Mouse (Mus musculus) fibroblast of lung, adult 2 months (primary cell): ENCODE data around the gene Fam184a.
"Not testable (repeated sequence)": the region's sequence is repeated elsewhere in the genome, so short reads cannot be mapped to it uniquely, and the experiment has no call there.

Source experiments
- DNase-seq: peaks from one replicate; pipeline ENCODE4 v3.0.0-alpha.2; 2011; ENCODE audit warnings: low read depth

Fam184a gene

GRCm38 (mm10) chr10:53688952-53689584 lies 61.9 kb downstream of the Fam184a start:
- DNase-seq: no peak

- no peak for DNase-seq
Measured at GRCm38 (mm10) chr10:53688533-53688932, 62.4 kb downstream of the Fam184a start.

GRCm38 (mm10) chr10:53687888-53688287 lies 63.0 kb downstream of the Fam184a start:
- no peak for DNase-seq

GRCm38 (mm10) chr10:53685806-53686205 lies 65.1 kb downstream of the Fam184a start:
- no peak for DNase-seq

- DNase-seq: no peak
Measured at GRCm38 (mm10) chr10:53683226-53683625, 67.7 kb downstream of the Fam184a start.

GRCm38 (mm10) chr10:53679690-53680557 lies 71.0 kb downstream of the Fam184a start:
- no peak for DNase-seq

- DNase-seq: no peak
Measured at GRCm38 (mm10) chr10:53661788-53662187, 89.1 kb downstream of the Fam184a start.

GRCm38 (mm10) chr10:53654239-53654638 lies 96.7 kb downstream of the Fam184a start:
- not testable (repeated sequence) for DNase-seq

GRCm38 (mm10) chr10:53650683-53651082 lies 100.2 kb downstream of the Fam184a start:
- no peak for DNase-seq

- peak; percentile 21 for DNase-seq
Measured at GRCm38 (mm10) chr10:53641507-53641906, 109.4 kb downstream of the Fam184a start.

- DNase-seq: no peak
Measured at GRCm38 (mm10) chr10:53635246-53635971, 115.5 kb downstream of the Fam184a start.

GRCm38 (mm10) chr10:53634160-53634559 lies 116.8 kb downstream of the Fam184a start:
- DNase-seq: no peak

- DNase-seq: not testable (repeated sequence)
Measured at GRCm38 (mm10) chr10:53630339-53630738, 120.6 kb downstream of the Fam184a start, which contains the start of gene Mcm9. Gene Mcm9, minus strand, starts transcription at chr10:53630439.

GRCm38 (mm10) chr10:53629918-53630250 lies 121.0 kb downstream of the Fam184a start:
- peak; percentile 91 for DNase-seq

GRCm38 (mm10) chr10:53629247-53629917 lies 121.5 kb downstream of the Fam184a start:
- DNase-seq: peak; percentile 51

- DNase-seq: no peak
Measured at GRCm38 (mm10) chr10:53615850-53616616, 134.9 kb downstream of the Fam184a start.

GRCm38 (mm10) chr10:53613955-53614354 lies 137.0 kb downstream of the Fam184a start:
- no peak for DNase-seq

- DNase-seq: no peak
Measured at GRCm38 (mm10) chr10:53612172-53612571, 138.8 kb downstream of the Fam184a start.

GRCm38 (mm10) chr10:53608274-53608673 lies 142.6 kb downstream of the Fam184a start:
- DNase-seq: no peak

- no peak for DNase-seq
Measured at GRCm38 (mm10) chr10:53605328-53605727, 145.6 kb downstream of the Fam184a start.

- no peak for DNase-seq
Measured at GRCm38 (mm10) chr10:53598821-53599220, 152.1 kb downstream of the Fam184a start.
